Comparison of ENCODE assay signal across 9 mouse cellular contexts in the genomic region with DNA sequence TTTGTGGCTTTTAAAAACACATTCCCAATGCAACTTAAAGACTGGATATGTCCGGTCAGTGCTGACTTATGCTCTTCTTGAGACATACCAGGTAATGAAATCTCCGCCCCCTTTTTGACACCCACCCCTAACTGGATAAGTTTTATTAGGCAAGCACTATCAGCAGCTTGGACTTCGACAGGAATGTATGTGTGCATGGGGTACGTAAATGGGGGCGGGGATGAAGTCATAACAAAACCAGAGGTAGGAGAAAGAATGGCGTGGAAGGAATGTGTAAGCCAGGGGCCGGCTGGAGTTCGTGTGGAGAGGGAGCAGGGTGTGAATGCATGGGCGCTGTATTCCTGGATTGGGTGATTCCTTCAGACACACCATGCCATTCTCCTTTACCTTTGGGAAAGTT.
DNase-seq lines count a peak whose midpoint lies in the region; ATAC-seq and TF ChIP-seq lines count a peak whose summit lies in the region.
"Had no signal": no experiment of that assay in that cellular context is flagged by ENCODE, and none has a peak within 500 bp of the region (broad histone marks: within the 10 kb centered on the region; RNA-seq: fewer than 3 reads in every experiment).

No protein-coding gene starts in this region.

- peaks cover 10% of the 10 kb centered on the region; the same call in 1 of the 2 replicates for H3K4me1 ChIP-seq in heart, embryonic 11.5 days (ENCODE audit: control insufficient read depth, insufficient read depth, low read length)
- H3K4me1 ChIP-seq in heart, adult 2 months (ENCODE audit: control insufficient read depth, insufficient read depth, low read length) = no peaks in the 10 kb centered on the region
- peaks cover 12% of the 10 kb centered on the region for H3K4me1 ChIP-seq in lung, embryonic 15.5 days
- H3K4me1 ChIP-seq in intestine, embryonic 14.5 days (replicated peaks; ENCODE audit: control insufficient read depth, insufficient read depth, low read length) = no peaks in the 10 kb centered on the region; the same call in 1 of the 2 replicates
- peaks cover 4% of the 10 kb centered on the region; the same call in 1 of the 2 replicates for H3K4me1 ChIP-seq in stomach, embryonic 16.5 days (ENCODE audit: control insufficient read depth, insufficient read depth, low read length)

- intact Hi-C loops in heart, adult 2 months (cut with DNase I) = no loop called here
- intact Hi-C loops in left cerebral cortex, postnatal 4 days (cut with DNase I) = no loop called here

- TF ChIP-seq EP300 in heart, adult 2 months (IDR thresholded peaks at IDR 0.05; ENCODE audit: insufficient read depth, low read depth, low read length) = no peak

- H3K79me2 ChIP-seq in heart, adult 2 months (replicated peaks; ENCODE audit: control insufficient read depth, insufficient read depth, low read length) = no peaks in the 10 kb centered on the region

- 0 out of 2 replicates have a peak overlapping the region, but pooled peaks have one; percentile 14 for H3K4me3 ChIP-seq in heart, embryonic 11.5 days (ENCODE audit: low read depth, low read length)
- no peak overlapping the region for H3K4me3 ChIP-seq in heart, adult 2 months
- H3K4me3 ChIP-seq in lung, embryonic 15.5 days = no peak overlapping the region
- H3K4me3 ChIP-seq in intestine, embryonic 14.5 days (ENCODE audit: low read depth, low read length) = peak overlapping the region; percentile 41; the same call in 1 of the 2 replicates
- no peak overlapping the region for H3K4me3 ChIP-seq in stomach, embryonic 16.5 days (replicated peaks; ENCODE audit: low read length)
- H3K4me3 ChIP-seq: liver, embryonic 13.5 days had no signal

- TF ChIP-seq POLR2A in heart, adult 2 months (IDR thresholded peaks at IDR 0.05; ENCODE audit: insufficient read depth, low read depth, low read length) = no peak

- H3K27me3 ChIP-seq in heart, embryonic 11.5 days (ENCODE audit: control insufficient read depth, insufficient read depth, low read length) = no peaks in the 10 kb centered on the region
- H3K27me3 ChIP-seq in heart, adult 2 months (ENCODE audit: control insufficient read depth, insufficient read depth, low read length) = no peaks in the 10 kb centered on the region
- no peaks in the 10 kb centered on the region for H3K27me3 ChIP-seq in lung, embryonic 15.5 days
- no peaks in the 10 kb centered on the region for H3K27me3 ChIP-seq in intestine, embryonic 14.5 days (replicated peaks; ENCODE audit: control insufficient read depth, insufficient read depth, low read length)
- no peaks in the 10 kb centered on the region for H3K27me3 ChIP-seq in stomach, embryonic 16.5 days (ENCODE audit: control insufficient read depth, insufficient read depth, low read length)

- H3K9me3 ChIP-seq in heart, embryonic 11.5 days (replicated peaks; ENCODE audit: control insufficient read depth, low read length) = no peaks in the 10 kb centered on the region
- no peaks in the 10 kb centered on the region for H3K9me3 ChIP-seq in lung, embryonic 15.5 days
- no peaks in the 10 kb centered on the region for H3K9me3 ChIP-seq in intestine, embryonic 14.5 days (ENCODE audit: control insufficient read depth, low read length)
- no peaks in the 10 kb centered on the region for H3K9me3 ChIP-seq in stomach, embryonic 16.5 days (replicated peaks; ENCODE audit: control insufficient read depth, low read length)
- H3K9me3 ChIP-seq: liver, embryonic 13.5 days had no signal

- H3K27ac ChIP-seq in heart, embryonic 11.5 days (ENCODE audit: low read depth, low read length) = peak overlapping the region; percentile 50; the same call in 1 of the 2 replicates
- H3K27ac ChIP-seq in heart, adult 2 months = no peak overlapping the region
- H3K27ac ChIP-seq in lung, embryonic 15.5 days = no peak overlapping the region
- peak overlapping the region; percentile 16; the same call in 1 of the 2 replicates for H3K27ac ChIP-seq in intestine, embryonic 14.5 days (ENCODE audit: low read depth)
- no peak overlapping the region for H3K27ac ChIP-seq in stomach, embryonic 16.5 days (ENCODE audit: low read length)
- H3K27ac ChIP-seq: kidney, postnatal 0 days; liver, embryonic 13.5 days had no signal

- no peak for DNase-seq in heart, adult 2 months
- DNase-seq in lung, postnatal 10 days = no peak
- peak; percentile 53 for DNase-seq in intestine, embryonic 14.5 days (ENCODE audit: low spot score)
- no peak for DNase-seq in left cerebral cortex, postnatal 4 days
- DNase-seq: liver, embryonic 13.5 days had no signal

- WGBS in heart, embryonic 11.5 days (ENCODE audit: insufficient replicate concordance) = 47% methylated on average over 9 of the region's 9 CpGs
- 80% methylated on average over 9 of the region's 9 CpGs for WGBS in heart, adult 2 months
- WGBS in lung, embryonic 15.5 days = 58% methylated on average over 9 of the region's 9 CpGs
- WGBS in intestine, embryonic 14.5 days = 39% methylated on average over 9 of the region's 9 CpGs
- 48% methylated on average over 9 of the region's 9 CpGs for WGBS in stomach, embryonic 16.5 days

- no peaks in the 10 kb centered on the region for H3K36me3 ChIP-seq in heart, embryonic 11.5 days (ENCODE audit: control insufficient read depth, insufficient read depth, low read length)
- H3K36me3 ChIP-seq in heart, adult 2 months (ENCODE audit: control insufficient read depth, insufficient read depth, low read length) = no peaks in the 10 kb centered on the region
- no peaks in the 10 kb centered on the region for H3K36me3 ChIP-seq in lung, embryonic 15.5 days
- H3K36me3 ChIP-seq in intestine, embryonic 14.5 days (ENCODE audit: control insufficient read depth, insufficient read depth, low read length) = no peaks in the 10 kb centered on the region
- H3K36me3 ChIP-seq in stomach, embryonic 16.5 days (ENCODE audit: control insufficient read depth, insufficient read depth, low read length) = no peaks in the 10 kb centered on the region
- H3K36me3 ChIP-seq: liver, embryonic 13.5 days had no signal

- peak overlapping the region; percentile 87 for H3K4me2 ChIP-seq in heart, embryonic 11.5 days
- H3K4me2 ChIP-seq in lung, embryonic 15.5 days = peak overlapping the region; percentile 65
- H3K4me2 ChIP-seq in intestine, embryonic 14.5 days (ENCODE audit: low read length) = peak overlapping the region; percentile 72
- H3K4me2 ChIP-seq in stomach, embryonic 16.5 days (ENCODE audit: low read depth, low read length) = peak overlapping the region; percentile 86
- H3K4me2 ChIP-seq: liver, embryonic 13.5 days had no signal

- no peak for ATAC-seq in heart, embryonic 11.5 days (replicated peaks; ENCODE audit: insufficient number of reproducible peaks, low FRiP score, low TSS enrichment)
- 0 out of 2 replicates have a peak, but pooled peaks have one; percentile 29 for ATAC-seq in lung, embryonic 15.5 days (ENCODE audit: borderline replicate concordance, extremely low read depth, low FRiP score, low TSS enrichment)
- ATAC-seq in intestine, embryonic 14.5 days (replicated peaks; ENCODE audit: low FRiP score, low TSS enrichment, low read depth) = peak; percentile 30
- no peak for ATAC-seq in stomach, embryonic 16.5 days (ENCODE audit: insufficient read depth, low FRiP score)

- 0 out of 2 replicates have a peak overlapping the region, but pooled peaks have one; percentile 58 for H3K9ac ChIP-seq in heart, embryonic 11.5 days (ENCODE audit: low read depth, low read length)
- no peak overlapping the region for H3K9ac ChIP-seq in heart, adult 2 months (ENCODE audit: low read depth, low read length)
- H3K9ac ChIP-seq in lung, embryonic 15.5 days = no peak overlapping the region
- H3K9ac ChIP-seq in intestine, embryonic 14.5 days (ENCODE audit: low read length) = no peak overlapping the region
- H3K9ac ChIP-seq in stomach, embryonic 16.5 days (ENCODE audit: low read length) = no peak overlapping the region
- H3K9ac ChIP-seq: liver, embryonic 13.5 days had no signal

- TF ChIP-seq CTCF in heart, adult 2 months (IDR thresholded peaks at IDR 0.05) = no peak

Comparison
In these comparisons a context has a peak if more than half of its experiments do, and no peak if none do; other contexts are left out.
1. H3K27ac ChIP-seq: peak in heart, embryonic 11.5 days (single experiment) and intestine, embryonic 14.5 days (single experiment); none in heart, adult 2 months (single experiment), lung, embryonic 15.5 days (single experiment) and stomach, embryonic 16.5 days (single experiment).
2. H3K4me3 ChIP-seq: peak in heart, embryonic 11.5 days (single experiment) and intestine, embryonic 14.5 days (single experiment); none in heart, adult 2 months (single experiment), lung, embryonic 15.5 days (single experiment) and stomach, embryonic 16.5 days (single experiment).
3. ATAC-seq: peak in lung, embryonic 15.5 days (single experiment) and intestine, embryonic 14.5 days (single experiment); none in heart, embryonic 11.5 days (single experiment) and stomach, embryonic 16.5 days (single experiment).
4. Peak in every context shown above with its lines, with median percentiles within 50 percentile points of each other: H3K4me2 ChIP-seq.